Mouse (Mus musculus): ENCODE data around the gene Rbbp4. TPM values are rescaled to one million over a fixed set of nuclear protein-coding genes. Genes with fewer than 3 reads are reported as not detected.

Rbbp4 gene
- 41.0 TPM for polyA plus RNA-seq (2014; fragmentation: Illumina TruSeq; extraction: RNeasy Lipid Tissue Mini Kit (QIAGEN cat#74804); ENCODE audit: low read depth, low replicate concordance)

DNA sequence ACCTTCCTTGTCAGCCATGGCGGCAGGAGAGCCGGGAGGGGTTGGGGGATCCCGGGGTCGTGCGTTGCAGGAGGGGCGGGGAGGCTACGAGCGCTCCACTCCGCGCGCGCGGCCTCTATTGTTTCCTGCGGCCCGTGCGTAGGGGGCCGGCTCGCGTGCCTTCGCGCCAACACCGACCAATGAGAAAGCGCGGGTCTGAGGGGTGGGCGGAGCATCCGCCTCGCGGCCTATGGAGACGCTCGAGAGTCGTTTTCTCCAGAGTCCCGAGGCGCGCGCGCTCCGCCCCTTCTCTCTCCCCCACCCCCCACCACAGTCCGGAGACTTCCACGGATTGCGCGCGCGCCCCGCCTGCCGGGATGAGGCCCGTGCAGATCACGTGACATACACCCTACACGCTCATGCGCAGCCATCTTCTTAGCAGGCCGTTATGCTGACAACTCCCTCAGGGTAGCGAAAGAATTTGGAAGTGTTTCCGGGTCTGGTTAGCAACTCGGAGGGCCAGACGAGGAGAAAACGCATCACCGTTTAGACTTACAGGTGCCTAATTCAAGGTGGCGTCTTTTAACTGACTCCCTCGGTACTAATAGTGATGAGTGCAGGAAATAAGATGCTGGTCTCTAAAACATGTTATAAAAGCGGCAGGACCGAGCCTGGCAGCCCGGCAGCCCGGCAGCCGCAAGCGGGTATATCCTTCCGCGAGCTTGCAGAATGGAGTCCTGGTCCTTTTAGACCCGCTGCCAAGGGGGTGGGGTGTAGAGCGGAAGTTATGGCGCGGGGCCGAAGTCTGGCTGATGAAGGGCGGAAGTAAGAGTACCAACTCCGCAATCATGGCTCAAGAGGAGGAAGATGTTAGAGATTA lies at the start of gene Rbbp4, which contains the start of gene Zbtb8os:
Gene Rbbp4, minus strand, starts transcription at position 155 of the 859 bp plus-strand sequence.
Gene Zbtb8os, plus strand, starts transcription at position 480 of the 859 bp plus-strand sequence.

DNA sequence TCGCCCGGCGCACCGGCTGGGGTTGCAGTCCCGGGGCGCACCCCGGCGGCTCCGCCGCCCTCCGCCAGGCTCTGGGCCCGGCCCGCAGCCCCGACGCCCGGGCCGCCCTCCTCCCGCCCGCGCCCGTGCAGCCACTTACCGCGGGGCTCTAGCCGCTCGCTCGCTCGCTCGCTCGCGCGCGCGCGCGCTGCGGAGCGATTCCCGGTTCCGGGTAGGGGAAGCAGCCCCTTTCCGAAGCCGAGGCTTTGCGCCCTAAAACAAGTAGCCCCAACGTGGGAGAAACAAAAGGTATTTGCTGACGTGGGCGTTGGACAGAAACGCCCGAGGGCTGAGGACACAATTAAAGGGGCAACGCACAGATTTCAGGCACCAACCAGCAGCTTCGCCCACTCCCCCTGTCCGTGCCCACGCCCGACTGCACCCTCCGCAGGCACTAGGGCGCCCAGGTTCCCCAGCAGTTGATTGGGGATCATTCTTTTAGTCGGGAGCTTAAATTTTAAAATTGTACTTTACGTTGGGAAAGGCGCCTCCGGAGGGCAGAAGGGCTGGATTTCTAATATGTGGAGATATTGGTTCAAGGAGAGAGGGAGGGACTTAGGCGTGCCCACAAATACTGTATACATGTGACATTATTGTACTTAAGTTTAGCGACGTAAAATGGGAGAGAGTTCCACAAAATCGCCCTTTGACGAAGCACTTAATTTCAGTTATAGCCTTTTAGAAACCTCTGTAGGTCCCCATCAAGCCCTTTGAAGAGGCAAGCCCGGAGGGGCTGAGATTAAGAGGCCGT lies 42.6 kb upstream of the Rbbp4 start, which contains the start of gene Zbtb8a:
Gene Zbtb8a, minus strand, starts transcription at position 516 of the 790 bp plus-strand sequence.

GRCm38 (mm10) chr4:129287472-129287981 lies 47.6 kb downstream of the Rbbp4 start, which contains the start of gene Sync:
Gene Sync, plus strand, starts transcription at chr4:129287617.

DNA sequence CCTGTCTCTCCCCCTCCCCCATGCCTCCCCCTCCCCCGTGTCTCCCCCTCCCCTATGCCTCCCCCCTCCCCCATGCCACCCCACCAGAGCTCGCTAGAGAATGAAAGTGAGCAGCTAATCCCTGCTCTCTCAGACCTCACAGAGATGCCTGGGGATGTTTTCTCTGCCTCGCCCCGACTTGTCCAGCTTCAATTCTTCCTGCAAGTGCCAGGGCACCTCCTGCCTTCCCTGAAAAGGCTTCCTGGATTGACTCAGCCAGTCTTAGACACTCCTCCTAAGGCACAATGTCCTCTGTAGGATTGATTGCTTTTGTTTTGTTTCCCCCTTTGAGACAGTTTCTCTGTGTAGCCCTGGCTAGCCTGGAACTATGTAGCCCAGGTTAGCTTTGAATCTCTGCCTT lies 74.0 kb downstream of the Rbbp4 start, which contains the start of gene C77080:
Gene C77080, minus strand, starts transcription at position 209 of the 400 bp plus-strand sequence.

Other genes with a start within 250 kb of the Rbbp4 start
- not detected for gene Tmem54, start 229.8 kb downstream of the Rbbp4 start, polyA plus RNA-seq (2014; fragmentation: Illumina TruSeq; extraction: RNeasy Lipid Tissue Mini Kit (QIAGEN cat#74804); ENCODE audit: low read depth, low replicate concordance)
- 0.39 TPM for gene Hpca, start 213.3 kb downstream of the Rbbp4 start, polyA plus RNA-seq (2014; fragmentation: Illumina TruSeq; extraction: RNeasy Lipid Tissue Mini Kit (QIAGEN cat#74804); ENCODE audit: low read depth, low replicate concordance)
- 330 TPM for gene Fndc5, start 198.4 kb downstream of the Rbbp4 start, polyA plus RNA-seq (2014; fragmentation: Illumina TruSeq; extraction: RNeasy Lipid Tissue Mini Kit (QIAGEN cat#74804); ENCODE audit: low read depth, low replicate concordance)
- gene S100pbp, start 145.6 kb downstream of the Rbbp4 start, polyA plus RNA-seq (2014; fragmentation: Illumina TruSeq; extraction: RNeasy Lipid Tissue Mini Kit (QIAGEN cat#74804); ENCODE audit: low read depth, low replicate concordance): 12.3 TPM
- gene Yars, start 145.6 kb downstream of the Rbbp4 start, polyA plus RNA-seq (2014; fragmentation: Illumina TruSeq; extraction: RNeasy Lipid Tissue Mini Kit (QIAGEN cat#74804); ENCODE audit: low read depth, low replicate concordance): 23.2 TPM
- 2.6 TPM for gene C77080, start 74.0 kb downstream of the Rbbp4 start, polyA plus RNA-seq (2014; fragmentation: Illumina TruSeq; extraction: RNeasy Lipid Tissue Mini Kit (QIAGEN cat#74804); ENCODE audit: low read depth, low replicate concordance)
- 21.0 TPM for gene Sync, start 47.8 kb downstream of the Rbbp4 start, polyA plus RNA-seq (2014; fragmentation: Illumina TruSeq; extraction: RNeasy Lipid Tissue Mini Kit (QIAGEN cat#74804); ENCODE audit: low read depth, low replicate concordance)
- gene Zbtb8os, start 325 bp upstream of the Rbbp4 start, polyA plus RNA-seq (2014; fragmentation: Illumina TruSeq; extraction: RNeasy Lipid Tissue Mini Kit (QIAGEN cat#74804); ENCODE audit: low read depth, low replicate concordance): 33.3 TPM
- gene Zbtb8a, start 42.7 kb upstream of the Rbbp4 start, polyA plus RNA-seq (2014; fragmentation: Illumina TruSeq; extraction: RNeasy Lipid Tissue Mini Kit (QIAGEN cat#74804); ENCODE audit: low read depth, low replicate concordance): 3.6 TPM
- not detected for gene Zbtb8b, start 105.5 kb upstream of the Rbbp4 start, polyA plus RNA-seq (2014; fragmentation: Illumina TruSeq; extraction: RNeasy Lipid Tissue Mini Kit (QIAGEN cat#74804); ENCODE audit: low read depth, low replicate concordance)
- gene Bsdc1, start 126.2 kb upstream of the Rbbp4 start, polyA plus RNA-seq (2014; fragmentation: Illumina TruSeq; extraction: RNeasy Lipid Tissue Mini Kit (QIAGEN cat#74804); ENCODE audit: low read depth, low replicate concordance): 48.9 TPM
- gene Tssk3, start 155.7 kb upstream of the Rbbp4 start, polyA plus RNA-seq (2014; fragmentation: Illumina TruSeq; extraction: RNeasy Lipid Tissue Mini Kit (QIAGEN cat#74804); ENCODE audit: low read depth, low replicate concordance): not detected
- not detected for gene Fam229a, start 155.8 kb upstream of the Rbbp4 start, polyA plus RNA-seq (2014; fragmentation: Illumina TruSeq; extraction: RNeasy Lipid Tissue Mini Kit (QIAGEN cat#74804); ENCODE audit: low read depth, low replicate concordance)
- gene Marcksl1, start 178.2 kb upstream of the Rbbp4 start, polyA plus RNA-seq (2014; fragmentation: Illumina TruSeq; extraction: RNeasy Lipid Tissue Mini Kit (QIAGEN cat#74804); ENCODE audit: low read depth, low replicate concordance): 5.8 TPM
- gene Hdac1, start 207.3 kb upstream of the Rbbp4 start, polyA plus RNA-seq (2014; fragmentation: Illumina TruSeq; extraction: RNeasy Lipid Tissue Mini Kit (QIAGEN cat#74804); ENCODE audit: low read depth, low replicate concordance): 25.7 TPM
- 0.68 TPM for gene Lck, start 238.3 kb upstream of the Rbbp4 start, polyA plus RNA-seq (2014; fragmentation: Illumina TruSeq; extraction: RNeasy Lipid Tissue Mini Kit (QIAGEN cat#74804); ENCODE audit: low read depth, low replicate concordance)
- 0.73 TPM for gene Fam167b, start 243.2 kb upstream of the Rbbp4 start, polyA plus RNA-seq (2014; fragmentation: Illumina TruSeq; extraction: RNeasy Lipid Tissue Mini Kit (QIAGEN cat#74804); ENCODE audit: low read depth, low replicate concordance)